Mouse (Mus musculus): Measurements from ENCODE around the gene Cep135. TPM values are rescaled to one million over a fixed set of nuclear protein-coding genes. Genes with fewer than 3 reads are reported as not detected.

Cep135 gene
- polyA plus RNA-seq (2012; rRNA removed; ENCODE audit: low replicate concordance): 0.15 and 0.26 TPM in 2 replicates

DNA sequence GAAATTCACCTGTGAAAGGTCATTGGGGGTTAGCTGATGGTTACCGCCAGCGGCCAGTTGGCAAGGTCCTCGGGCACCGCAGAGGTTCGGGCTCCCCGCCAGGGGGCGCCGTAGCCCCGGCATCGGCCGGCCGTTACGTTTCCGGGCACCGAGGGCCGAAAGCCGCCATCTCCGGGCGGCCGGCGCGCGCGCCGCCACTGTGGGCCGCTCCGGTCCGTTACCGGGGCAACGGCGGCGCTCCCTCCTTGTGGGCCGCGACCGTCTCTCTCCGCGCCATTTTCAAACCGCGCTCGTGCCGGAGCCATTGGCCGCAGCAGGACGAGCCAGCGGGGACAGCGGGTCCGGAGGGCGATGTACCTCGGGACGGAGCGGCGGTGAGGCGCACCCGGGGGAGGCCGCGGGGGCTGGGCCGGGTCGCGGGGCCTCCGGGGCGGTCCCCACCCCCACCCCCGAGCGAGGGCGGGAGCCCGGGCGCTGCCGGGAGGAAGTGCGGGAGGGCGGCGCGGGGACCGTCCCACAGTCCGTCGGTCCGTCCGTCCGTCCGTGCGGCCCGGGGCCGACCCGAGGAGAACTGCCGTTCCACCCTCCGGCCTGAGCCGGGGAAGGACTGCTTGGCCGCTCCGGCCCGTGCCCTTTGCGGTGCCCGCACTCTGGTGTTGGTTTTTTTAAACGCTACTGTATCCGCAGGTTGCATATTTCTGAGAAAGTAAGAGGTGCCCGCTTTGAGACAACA, at the start of gene Cep135:
Gene Cep135 (plus strand): TSS at position 148 of the 733 bp plus-strand sequence.

DNA sequence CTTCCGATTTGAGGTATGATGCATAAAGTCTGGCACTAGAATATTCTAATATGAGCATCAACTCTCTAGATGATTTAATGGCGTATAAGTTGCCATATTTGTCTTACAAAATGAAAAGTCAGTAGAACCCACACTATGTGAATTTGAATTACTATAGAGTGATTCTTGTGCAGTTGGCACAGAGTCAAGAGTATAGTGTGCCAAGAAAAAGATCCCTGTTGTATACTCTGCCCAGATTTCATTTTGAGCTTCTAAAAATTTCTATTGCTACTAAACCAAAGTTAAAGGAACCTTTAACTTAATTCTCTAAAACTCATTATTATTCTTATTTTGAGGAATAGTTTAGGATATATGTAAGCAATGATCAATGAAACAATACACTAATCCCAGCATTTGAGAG, 67.7 kb downstream of the Cep135 start, which contains the start of gene C530008M17Rik:
Gene C530008M17Rik (plus strand): TSS at position 301 of the 400 bp plus-strand sequence.

Other genes with a start within 250 kb of the Cep135 start
- 0.82 and 1.9 TPM in 2 replicates for gene Nmu, start 224.9 kb upstream of the Cep135 start, polyA plus RNA-seq (2012; rRNA removed; ENCODE audit: low replicate concordance)
- gene Gm7271, start 104.7 kb upstream of the Cep135 start, polyA plus RNA-seq (2012; rRNA removed; ENCODE audit: low replicate concordance): not detected in 2 replicates
- gene Exoc1, start 59.4 kb upstream of the Cep135 start, polyA plus RNA-seq (2012; rRNA removed; ENCODE audit: low replicate concordance): 6.7 and 8.7 TPM in 2 replicates
- gene C530008M17Rik, start 67.8 kb downstream of the Cep135 start, polyA plus RNA-seq (2012; rRNA removed; ENCODE audit: low replicate concordance): 11.4 and 20.4 TPM in 2 replicates

Data from duodenum, adult 2 months (tissue).